Mouse (Mus musculus) C2C12 (cell line): ENCODE results near the gene Rnf181. TPM values are rescaled to one million over a fixed set of nuclear protein-coding genes. Genes with fewer than 3 reads are reported as not detected.
A peak's percentile ranks its signal among the peaks of the same experiment; 100 is the strongest.

ENCODE experiments used
- H3K27me3 ChIP-seq: one replicate; pipeline ENCODE4 v1.6.1; 2011; ENCODE audit not compliant: control insufficient read depth, insufficient read depth, insufficient read length
- H3K36me3 ChIP-seq: one replicate; pipeline ENCODE4 v1.6.1; 2011; ENCODE audit not compliant: control insufficient read depth, insufficient read depth
- H3K4me3 ChIP-seq: one replicate; pipeline ENCODE4 v1.5.1; 2011; ENCODE audit warnings: mild to moderate bottlenecking, control low read depth; ENCODE audit not compliant: poor library complexity, insufficient read depth, severe bottlenecking
- H3K79me2 ChIP-seq: one replicate; pipeline ENCODE4 v1.6.1; 2011; ENCODE audit not compliant: control insufficient read depth, insufficient read depth
- H3K79me3 ChIP-seq: one replicate; pipeline ENCODE4 v1.6.1; 2011; ENCODE audit warnings: low read depth, control low read depth
- H3ac ChIP-seq: one replicate; pipeline ENCODE3; 2011; ENCODE audit warnings: low read depth; ENCODE audit not compliant: control insufficient read depth, insufficient read length
- CEBPB ChIP-seq: IDR thresholded peaks from one replicate; pipeline ENCODE4 v1.6.1; 2011; ENCODE audit warnings: low read depth, mild to moderate bottlenecking, control low read depth, moderate library complexity
- CTCF ChIP-seq: IDR thresholded peaks from one replicate; pipeline ENCODE4 v1.5.1; 2011; ENCODE audit not compliant: control insufficient read depth, insufficient read depth, insufficient read length
- FOSL1 ChIP-seq: IDR thresholded peaks from one replicate; pipeline ENCODE4 v1.8.0; 2011; ENCODE audit warnings: mild to moderate bottlenecking, low read length; ENCODE audit not compliant: poor library complexity, insufficient read depth, severe bottlenecking
- MAX ChIP-seq: IDR thresholded peaks from one replicate; pipeline ENCODE4 v1.6.1; 2011; ENCODE audit warnings: mild to moderate bottlenecking, control low read depth
- MYOD1 ChIP-seq: IDR thresholded peaks from one replicate; pipeline ENCODE4 v1.6.1; 2011; ENCODE audit warnings: low read depth; ENCODE audit not compliant: control insufficient read depth, insufficient read length
- MYOG ChIP-seq: IDR thresholded peaks from one replicate; pipeline ENCODE4 v1.6.1; 2011; ENCODE audit not compliant: control insufficient read depth, insufficient read length; ENCODE audit errors: extremely low read depth
- USF1 ChIP-seq: IDR thresholded peaks from one replicate; pipeline ENCODE4 v1.6.1; 2011; ENCODE audit warnings: low read depth, mild to moderate bottlenecking, control low read depth, moderate library complexity
- polyA plus RNA-seq: library from polyadenylated mRNA; unstranded; fragments of >200 nt; fragmentation: generic; extraction: Trizol; gene quantifications from one replicate; pipeline ENCODE4 v1.2.1, GENCODE M21; 2012; ENCODE audit warnings: missing spikeins

The Rnf181 gene
- polyA plus RNA-seq, 1 experiment: 108 TPM

- peak within 1 kb of the TSS; percentile 40 for H3K4me3 ChIP-seq
- H3K79me3 ChIP-seq: peaks cover 9% of the 10 kb centered on the region
- H3ac ChIP-seq: peak within 1 kb of the TSS; percentile 80
- H3K27me3 ChIP-seq: no peaks in the 10 kb centered on the region
- TF ChIP-seq CTCF (peak; percentile 14), FOSL1 (no peak), USF1 (peak; percentile 10)
- peaks cover 34% of the 10 kb centered on the region for H3K36me3 ChIP-seq
- peaks cover 25% of the 10 kb centered on the region for H3K79me2 ChIP-seq
Observed at GRCm38 (mm10) chr6:72355066-72355911, 11.5 kb downstream of the Rnf181 start, which contains the start of gene Tmem150a. Gene Tmem150a, plus strand, starts transcription at chr6:72355447.

GRCm38 (mm10) chr6:72354025-72354424 lies 12.7 kb downstream of the Rnf181 start:
- TF ChIP-seq MAX (no peak), MYOD1 (no peak), CTCF (no peak), FOSL1 (no peak), USF1 (no peak), CEBPB (no peak), MYOG (no peak)
- no peak overlapping the region for H3K4me3 ChIP-seq
- H3K36me3 ChIP-seq: peaks cover 40% of the 10 kb centered on the region
- no peak overlapping the region for H3ac ChIP-seq
- H3K79me2 ChIP-seq: peaks cover 34% of the 10 kb centered on the region
- H3K27me3 ChIP-seq: no peaks in the 10 kb centered on the region
- H3K79me3 ChIP-seq: peaks cover 16% of the 10 kb centered on the region

DNA sequence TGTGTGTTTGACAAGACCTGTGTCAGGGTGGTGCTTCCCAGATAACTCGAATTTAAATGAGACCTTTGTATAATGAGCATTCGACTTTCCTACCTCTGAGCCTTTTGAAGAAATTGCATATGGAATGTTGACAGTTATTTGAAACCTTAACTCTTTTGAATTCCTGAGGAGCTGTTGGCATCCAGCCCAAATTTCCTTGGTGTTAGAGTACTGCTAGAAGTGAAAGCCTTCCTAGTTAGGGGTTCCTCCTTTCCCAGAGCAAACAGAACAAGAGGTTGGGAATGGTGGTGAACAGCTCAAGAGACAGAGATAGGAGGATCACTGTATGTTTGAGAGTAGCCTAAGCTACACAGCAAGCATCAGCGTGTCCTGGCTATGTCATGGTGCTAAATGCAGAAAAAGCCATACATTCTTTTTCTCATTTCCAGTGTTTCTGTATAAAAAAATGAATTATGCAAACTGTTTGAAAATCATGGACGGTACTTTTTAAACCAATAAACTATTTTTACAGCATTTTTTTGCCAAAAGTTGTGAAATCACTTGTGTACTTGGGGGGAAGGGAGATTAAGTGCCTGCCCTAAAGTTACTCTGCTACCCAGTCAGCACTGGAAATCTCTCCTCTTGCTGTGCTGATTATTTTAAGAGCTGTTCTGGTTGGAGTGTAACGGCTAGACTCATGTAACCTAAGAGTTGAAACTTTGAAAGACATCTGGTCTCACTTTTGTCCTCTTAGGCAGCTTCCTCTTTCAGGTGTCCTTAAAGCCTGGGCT lies 13.9 kb downstream of the Rnf181 start:
- TF ChIP-seq FOSL1: no peak
- no peak for TF ChIP-seq CTCF
- no peak for TF ChIP-seq MAX
- TF ChIP-seq CEBPB: no peak
- TF ChIP-seq MYOD1: no peak
- TF ChIP-seq USF1: no peak
- TF ChIP-seq MYOG: no peak
- Histone ChIP-seq H3K27me3 (no peaks in the 10 kb centered on the region), H3K36me3 (peaks cover 44% of the 10 kb centered on the region), H3ac (no peak overlapping the region), H3K4me3 (no peak overlapping the region), H3K79me3 (peaks cover 27% of the 10 kb centered on the region), H3K79me2 (peaks cover 46% of the 10 kb centered on the region)

DNA sequence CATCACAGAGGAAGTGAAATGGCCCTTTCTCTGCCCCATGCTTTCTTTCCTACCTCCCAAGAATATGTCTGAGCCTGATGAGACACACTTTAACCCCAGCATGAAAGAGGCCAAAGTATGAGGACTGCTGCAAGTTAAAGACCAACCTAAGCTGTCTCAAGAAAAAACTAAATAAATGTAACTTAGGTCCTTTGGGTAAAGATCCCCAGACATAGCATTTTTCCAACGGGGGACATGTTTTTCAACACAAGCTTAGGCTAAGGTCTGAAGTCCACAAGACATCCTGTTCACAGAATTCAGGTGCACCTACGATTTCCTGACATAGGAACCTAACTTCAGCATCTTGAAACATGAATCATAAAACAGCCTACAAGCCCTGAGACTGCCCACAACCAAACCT lies 16.5 kb downstream of the Rnf181 start:
- TF ChIP-seq MAX: no peak
- TF ChIP-seq MYOG: no peak
- no peak for TF ChIP-seq CTCF
- no peak for TF ChIP-seq FOSL1
- no peak for TF ChIP-seq MYOD1
- TF ChIP-seq USF1: no peak
- no peak for TF ChIP-seq CEBPB
- Histone ChIP-seq H3K27me3 (no peaks in the 10 kb centered on the region), H3K4me3 (no peak overlapping the region), H3K36me3 (peaks cover 40% of the 10 kb centered on the region), H3ac (no peak overlapping the region), H3K79me2 (peaks cover 52% of the 10 kb centered on the region), H3K79me3 (peaks cover 31% of the 10 kb centered on the region)

- TF ChIP-seq MAX: no peak
- TF ChIP-seq MYOD1: no peak
- TF ChIP-seq CEBPB: no peak
- no peak for TF ChIP-seq FOSL1
- TF ChIP-seq CTCF: no peak
- TF ChIP-seq USF1: no peak
- TF ChIP-seq MYOG: no peak
- no peak overlapping the region for H3ac ChIP-seq
- H3K36me3 ChIP-seq: peaks cover 40% of the 10 kb centered on the region
- H3K27me3 ChIP-seq: no peaks in the 10 kb centered on the region
- peaks cover 43% of the 10 kb centered on the region for H3K79me3 ChIP-seq
- no peak overlapping the region for H3K4me3 ChIP-seq
- peaks cover 69% of the 10 kb centered on the region for H3K79me2 ChIP-seq
Observed at GRCm38 (mm10) chr6:72348411-72348810, 18.3 kb downstream of the Rnf181 start.
